Mouse (Mus musculus) olfactory bulb, adult 2 months (tissue): ENCODE measurements around the gene Nsmce4a.

ENCODE experiments used
- CTCF ChIP-seq: fragments of 200-500 bp; IDR thresholded peaks from 2 replicates; pipeline ENCODE4 v1.5.1; 2012; ENCODE audit warnings: low read depth, mild to moderate bottlenecking, low read length, moderate library complexity; ENCODE audit not compliant: insufficient read depth
- POLR2A ChIP-seq: fragments of 200-500 bp; IDR thresholded peaks from 2 replicates; pipeline ENCODE4 v1.6.1; 2012; ENCODE audit warnings: mild to moderate bottlenecking, low read depth, low read length, moderate library complexity; ENCODE audit not compliant: insufficient read depth

- TF ChIP-seq POLR2A (no peak), CTCF (no peak)
These were observed 48.1 kb upstream of the Nsmce4a start for GRCm38 (mm10) chr7:130621068-130621467.
